Mouse (Mus musculus) kidney, adult 2 months (tissue): ENCODE measurements around the gene Prkch.

Source experiments
- CTCF ChIP-seq: fragments of 200-500 bp; conservative IDR thresholded peaks from 2 replicates; pipeline ENCODE4 v1.5.1; 2011; ENCODE audit warnings: low read depth, mild to moderate bottlenecking, control low read depth, low read length, moderate library complexity, mixed read lengths; ENCODE audit not compliant: insufficient read depth, insufficient read length
- POLR2A ChIP-seq: fragments of 200-500 bp; IDR thresholded peaks from one replicate; pipeline ENCODE4 v1.6.1; 2011; ENCODE audit warnings: low read depth, low read length, control low read depth

- TF ChIP-seq CTCF = no peak
- no peak for TF ChIP-seq POLR2A
These were observed 725 bp downstream of the Prkch start for GRCm38 (mm10) chr12:73585241-73585801.
